Mouse (Mus musculus) cerebellum, postnatal 36 days (tissue): ENCODE measurements at regions not wholly inside any gene's neighbourhood (a gene's known extent, or its start where the extent isn't known, plus 50 kb on each side); places are given as distances from the start of the nearest gene placed in this dataset.
A peak's percentile ranks its signal among the peaks of the same experiment; 100 is the strongest.

Experiments
- DNase-seq, 2 experiments: peaks; one replicate each; pipeline ENCODE4 v3.0.0; 2021 to 2022; ENCODE audit warnings: mixed read lengths in 2 of 2

GRCm38 (mm10) chr4:150721619-150722283, 69.8 kb upstream of the Slc45a1 start:
- DNase-seq: no peak

DNA sequence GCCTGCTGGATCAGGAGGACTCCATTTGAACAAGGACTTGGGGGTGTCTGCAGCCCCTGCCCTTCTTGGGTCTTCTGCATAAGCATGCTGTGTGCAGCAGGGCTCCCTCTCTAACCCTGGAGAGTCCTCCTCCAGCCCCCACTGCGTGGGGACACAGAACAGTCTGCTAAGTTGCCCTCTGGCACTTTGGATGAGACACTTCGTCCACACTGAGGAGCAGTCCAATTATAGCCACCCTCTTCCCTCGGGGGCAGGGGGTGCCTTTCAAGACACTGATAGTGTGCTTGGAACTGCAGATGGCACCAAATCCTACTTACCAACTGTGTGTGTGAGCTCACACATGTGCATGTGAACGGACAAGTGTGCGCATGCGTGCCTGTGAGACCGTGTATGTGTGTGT, 65.9 kb upstream of the Slc45a1 start:
- no peak for DNase-seq

DNA sequence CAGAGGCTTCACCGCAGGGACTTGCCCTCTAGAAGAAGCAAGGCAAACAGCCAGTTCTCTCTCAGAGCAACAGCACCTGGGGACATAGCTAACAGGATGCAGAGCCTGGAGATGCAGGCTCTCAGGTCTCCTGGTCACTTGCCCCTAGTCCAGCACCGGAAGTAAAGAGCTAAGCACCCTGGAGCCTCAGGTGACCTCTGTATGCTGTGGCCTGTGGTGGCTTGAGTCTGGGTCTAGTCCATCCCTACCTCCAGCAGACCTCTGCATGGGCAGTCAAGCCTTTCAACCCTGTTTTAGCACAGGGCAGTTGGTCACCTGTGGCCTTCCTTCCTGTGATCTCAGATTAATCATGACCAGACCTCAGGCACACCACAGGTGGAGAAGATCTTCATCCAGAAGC, 63.1 kb upstream of the Slc45a1 start:
- no peak for DNase-seq

GRCm38 (mm10) chr4:150713291-150713690, 61.3 kb upstream of the Slc45a1 start:
- DNase-seq: no peak

- DNase-seq: no peak
Measured at GRCm38 (mm10) chr4:150712856-150713255, 60.9 kb upstream of the Slc45a1 start.

DNA sequence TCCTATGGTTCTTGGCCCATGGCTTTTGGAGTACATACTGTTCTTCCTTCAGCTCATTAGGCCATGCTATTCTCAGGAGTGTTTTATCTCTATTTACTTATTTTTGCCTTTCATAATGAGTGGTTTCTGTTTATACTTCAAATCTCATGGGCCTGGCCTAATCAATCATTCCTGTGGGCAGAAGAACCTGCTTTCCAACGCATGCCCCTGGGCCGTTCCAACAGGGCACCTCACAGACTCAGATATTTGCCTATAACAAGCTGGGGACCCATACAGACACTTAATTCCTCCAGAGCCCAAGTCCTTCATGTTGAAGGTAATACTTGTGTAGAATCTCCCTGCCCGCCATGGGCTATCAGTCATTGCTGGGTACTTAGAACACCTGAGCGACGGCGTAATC, 59.7 kb upstream of the Slc45a1 start:
- no peak for DNase-seq

GRCm38 (mm10) chr4:150709391-150710130, 57.6 kb upstream of the Slc45a1 start:
- DNase-seq: no peak

- DNase-seq: no peak
Measured at GRCm38 (mm10) chr4:150708572-150708984, 56.6 kb upstream of the Slc45a1 start.

- DNase-seq: peak; percentile 52 to 57
Measured at GRCm38 (mm10) chr4:150707725-150708571, 56.0 kb upstream of the Slc45a1 start.

DNA sequence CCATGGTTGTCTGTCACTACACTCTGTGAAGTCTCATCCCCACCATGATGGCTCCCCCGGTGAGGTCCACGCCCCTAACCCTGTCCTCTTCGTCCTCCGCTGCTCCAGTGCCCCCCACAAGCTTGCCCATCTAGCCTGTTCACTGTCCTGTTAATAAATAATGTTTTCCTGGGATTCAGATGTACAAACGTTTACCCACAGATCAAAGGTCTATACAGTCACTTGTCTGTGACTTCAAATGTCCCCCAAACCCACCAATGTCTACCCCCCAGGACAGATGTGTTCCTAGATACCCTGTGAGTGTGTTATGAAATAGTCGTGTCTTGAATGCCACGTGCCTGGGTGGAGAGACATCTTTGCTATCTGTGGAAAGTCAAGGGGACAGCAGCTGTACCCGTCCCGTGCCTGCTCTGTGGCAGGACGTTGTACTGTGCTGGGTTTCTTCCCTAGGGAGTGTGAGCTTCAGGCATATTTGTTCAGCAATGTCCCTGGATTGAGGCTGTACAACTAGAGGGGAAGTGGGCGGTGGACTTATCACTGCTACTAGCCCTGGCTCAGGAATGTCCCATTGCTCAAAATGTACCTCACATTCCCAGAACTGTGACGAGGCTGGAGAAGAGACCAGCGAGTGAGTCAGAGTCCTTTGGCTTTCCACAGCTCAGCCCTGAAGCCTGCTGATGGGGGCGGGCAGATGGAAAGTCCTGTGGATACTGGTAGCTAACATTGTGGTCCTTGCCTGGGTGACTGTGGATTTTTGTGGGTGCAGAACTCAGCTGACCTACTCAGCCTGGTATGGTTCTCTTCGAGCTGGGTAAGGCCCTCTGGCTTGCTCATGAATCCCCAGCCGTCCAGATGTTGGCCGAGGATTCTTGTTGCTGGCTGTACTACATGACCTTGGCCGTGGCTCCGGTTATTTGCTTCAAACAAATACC, 55.1 kb upstream of the Slc45a1 start:
- DNase-seq: no peak

- DNase-seq: no peak
Measured at GRCm38 (mm10) chr4:150706291-150706690, 54.3 kb upstream of the Slc45a1 start.

- no peak for DNase-seq
Measured at GRCm38 (mm10) chr4:150703266-150703665, 51.3 kb upstream of the Slc45a1 start.
